Mouse (Mus musculus) E14TG2a.4 (cell line): Measurements from ENCODE around the gene Zfp334.

Source experiments
- CTCF ChIP-seq: conservative IDR thresholded peaks from 2 replicates; pipeline ENCODE4 v1.5.1; 2014; ENCODE audit warnings: low read length
- NANOG ChIP-seq: IDR thresholded peaks from 2 replicates; pipeline ENCODE4 v1.6.1; 2014; ENCODE audit warnings: borderline replicate concordance, low read length, mixed read lengths

DNA sequence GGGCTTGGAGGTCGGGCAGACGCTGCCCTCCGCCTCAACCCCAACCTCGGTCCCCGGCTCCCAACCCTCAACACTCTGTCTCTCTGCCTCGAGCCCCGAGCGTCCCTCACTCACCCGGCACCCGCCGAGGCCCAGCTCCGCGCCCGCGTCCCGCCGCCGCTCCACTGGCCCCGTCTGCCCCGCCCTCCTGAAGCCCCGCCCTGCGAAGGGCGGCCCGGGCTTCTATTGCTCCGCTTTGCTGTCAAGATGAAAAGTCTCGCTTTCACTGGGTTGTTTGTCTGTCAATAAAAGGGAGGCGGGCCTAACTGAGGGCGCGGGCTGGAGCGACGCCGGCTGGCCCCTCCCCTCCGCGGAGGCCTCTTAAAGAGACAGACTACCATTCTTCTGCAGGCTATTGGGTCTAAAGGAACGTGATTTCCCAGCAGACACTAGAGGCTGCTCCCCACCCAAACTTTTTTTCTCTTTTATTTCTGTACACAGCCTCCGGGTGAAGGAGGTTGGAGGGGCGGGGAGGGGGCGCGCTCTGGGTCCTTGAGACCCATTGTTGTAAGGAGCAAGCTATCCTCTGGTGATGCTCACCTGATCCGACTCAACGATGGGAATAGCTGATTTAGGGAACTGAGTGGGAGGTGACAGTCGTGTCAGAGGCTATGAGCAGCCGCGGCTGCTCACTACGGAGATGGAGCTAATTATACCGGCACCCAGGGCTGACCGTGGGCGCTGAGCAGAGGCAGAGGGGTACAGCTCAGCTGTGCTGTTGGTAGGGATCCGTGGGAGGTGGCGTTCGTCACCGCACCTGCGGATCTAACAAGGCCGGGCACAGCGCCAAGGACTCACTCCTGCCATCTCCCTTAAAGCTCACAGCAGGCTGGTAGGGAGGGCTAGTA, 61.5 kb downstream of the Zfp334 start, which contains the start of gene Elmo2:
- TF ChIP-seq CTCF (no peak), NANOG (no peak)
